Mouse (Mus musculus) E14TG2a.4 (cell line): ENCODE results near the gene Myh7b.

Experiments
- H3K27me3 ChIP-seq: 2 replicates; pipeline ENCODE4 v1.6.1; 2014; ENCODE audit warnings: low read length, control low read depth; ENCODE audit not compliant: insufficient read depth
- H3K36me3 ChIP-seq: 2 replicates; pipeline ENCODE4 v1.6.1; 2014; ENCODE audit warnings: low read length, control low read depth; ENCODE audit not compliant: insufficient read depth
- H3K4me1 ChIP-seq: replicated peaks from 2 replicates; pipeline ENCODE4 v1.6.1; 2014; ENCODE audit warnings: low read depth, low read length, control low read depth
- H3K4me3 ChIP-seq: replicated peaks from 2 replicates; pipeline ENCODE4 v1.5.1; 2014; ENCODE audit warnings: mild to moderate bottlenecking, low read length
- H3K9me3 ChIP-seq: 2 replicates; pipeline ENCODE4 v1.6.1; 2014; ENCODE audit warnings: low read length, control low read depth
- CTCF ChIP-seq: conservative IDR thresholded peaks from 2 replicates; pipeline ENCODE4 v1.5.1; 2014; ENCODE audit warnings: low read length
- NANOG ChIP-seq: IDR thresholded peaks from 2 replicates; pipeline ENCODE4 v1.6.1; 2014; ENCODE audit warnings: borderline replicate concordance, low read length, mixed read lengths
- POU5F1 ChIP-seq: IDR thresholded peaks from 2 replicates; pipeline ENCODE4 v1.6.1; 2014; ENCODE audit warnings: low read length, borderline replicate concordance

The Myh7b gene

GRCm38 (mm10) chr2:155655759-155656372 is 44.9 kb downstream of the Myh7b start:
- H3K9me3 ChIP-seq = no peaks in the 10 kb centered on the region
- peaks cover 63% of the 10 kb centered on the region for H3K36me3 ChIP-seq
- peaks cover 4% of the 10 kb centered on the region; the same call in 1 of the 2 replicates for H3K4me1 ChIP-seq
- no peak overlapping the region for H3K4me3 ChIP-seq
- TF ChIP-seq POU5F1 = no peak
- no peak for TF ChIP-seq CTCF
- TF ChIP-seq NANOG = no peak
- no peaks in the 10 kb centered on the region for H3K27me3 ChIP-seq

- Histone ChIP-seq H3K4me3 (no peak overlapping the region), H3K36me3 (peaks cover 52% of the 10 kb centered on the region), H3K4me1 (peaks cover 12% of the 10 kb centered on the region), H3K27me3 (no peaks in the 10 kb centered on the region), H3K9me3 (no peaks in the 10 kb centered on the region)
- TF ChIP-seq NANOG (no peak), POU5F1 (no peak), CTCF (no peak)
These were observed 51.4 kb downstream of the Myh7b start for GRCm38 (mm10) chr2:155662390-155662789.

GRCm38 (mm10) chr2:155663097-155663496 is 52.1 kb downstream of the Myh7b start:
- TF ChIP-seq POU5F1 (no peak), NANOG (no peak), CTCF (no peak)

GRCm38 (mm10) chr2:155663910-155664460 is 53.0 kb downstream of the Myh7b start:
- TF ChIP-seq NANOG (peak; percentile 73; the same call in 1 of the 2 replicates), POU5F1 (no peak)
- H3K9me3 ChIP-seq = no peaks in the 10 kb centered on the region
- H3K4me1 ChIP-seq = peaks cover 12% of the 10 kb centered on the region
- H3K27me3 ChIP-seq = no peaks in the 10 kb centered on the region
- peaks cover 46% of the 10 kb centered on the region for H3K36me3 ChIP-seq
- no peak overlapping the region for H3K4me3 ChIP-seq

More at GRCm38 (mm10) chr2:155663097-155663496, 52.1 kb downstream of the Myh7b start:
- H3K4me1 ChIP-seq = peaks cover 12% of the 10 kb centered on the region
- H3K4me3 ChIP-seq = no peak overlapping the region
- H3K9me3 ChIP-seq = no peaks in the 10 kb centered on the region
- peaks cover 46% of the 10 kb centered on the region for H3K36me3 ChIP-seq
- H3K27me3 ChIP-seq = no peaks in the 10 kb centered on the region

GRCm38 (mm10) chr2:155667881-155668280 is 56.9 kb downstream of the Myh7b start:
- TF ChIP-seq POU5F1 (no peak), CTCF (no peak), NANOG (no peak)
- Histone ChIP-seq H3K36me3 (peaks cover 41% of the 10 kb centered on the region), H3K4me1 (peaks cover 12% of the 10 kb centered on the region), H3K9me3 (no peaks in the 10 kb centered on the region), H3K27me3 (no peaks in the 10 kb centered on the region), H3K4me3 (no peak overlapping the region)

- H3K9me3 ChIP-seq = no peaks in the 10 kb centered on the region
- H3K4me1 ChIP-seq = peaks cover 9% of the 10 kb centered on the region
- H3K36me3 ChIP-seq = peaks cover 35% of the 10 kb centered on the region
- H3K27me3 ChIP-seq = no peaks in the 10 kb centered on the region
- TF ChIP-seq NANOG (no peak), CTCF (peak; percentile 63)
- no peak overlapping the region for H3K4me3 ChIP-seq
These were observed 57.4 kb downstream of the Myh7b start for GRCm38 (mm10) chr2:155668461-155668860.

GRCm38 (mm10) chr2:155671236-155671635 is 60.2 kb downstream of the Myh7b start:
- no peak for TF ChIP-seq POU5F1
- no peak overlapping the region for H3K4me3 ChIP-seq
- no peaks in the 10 kb centered on the region for H3K27me3 ChIP-seq
- no peaks in the 10 kb centered on the region for H3K4me1 ChIP-seq
- no peaks in the 10 kb centered on the region for H3K9me3 ChIP-seq
- H3K36me3 ChIP-seq = peaks cover 23% of the 10 kb centered on the region

GRCm38 (mm10) chr2:155673546-155673945 is 62.5 kb downstream of the Myh7b start:
- peaks cover 22% of the 10 kb centered on the region for H3K36me3 ChIP-seq
- no peak overlapping the region for H3K4me3 ChIP-seq
- TF ChIP-seq POU5F1 (no peak), NANOG (no peak), CTCF (peak; percentile 58)

GRCm38 (mm10) chr2:155675118-155675517 is 64.1 kb downstream of the Myh7b start:
- TF ChIP-seq CTCF = no peak
- TF ChIP-seq NANOG = no peak
- no peak for TF ChIP-seq POU5F1
- H3K36me3 ChIP-seq = peaks cover 22% of the 10 kb centered on the region
- H3K4me3 ChIP-seq = no peak overlapping the region
- H3K9me3 ChIP-seq = no peaks in the 10 kb centered on the region
- no peaks in the 10 kb centered on the region for H3K27me3 ChIP-seq
- no peaks in the 10 kb centered on the region; the same call in 1 of the 2 replicates for H3K4me1 ChIP-seq

More at GRCm38 (mm10) chr2:155673546-155673945, 62.5 kb downstream of the Myh7b start:
- no peaks in the 10 kb centered on the region for H3K4me1 ChIP-seq
- H3K27me3 ChIP-seq = no peaks in the 10 kb centered on the region
- H3K9me3 ChIP-seq = no peaks in the 10 kb centered on the region
